Mouse (Mus musculus) forebrain, embryonic 13.5 days (tissue): ENCODE results near the gene Egln1. TPM values are rescaled to one million over a fixed set of nuclear protein-coding genes. Genes with fewer than 3 reads are reported as not detected.

Experiments
- ATAC-seq: fragments of 200-750 bp; cut with Nextera tagmentation; 2 replicates; pipeline ENCODE4 v1.8.0; 2017
- H3K27ac ChIP-seq: fragments of 300-500 bp; sonication (generic); 2 replicates; pipeline ENCODE4 v1.5.1; 2015; ENCODE audit warnings: inconsistent platforms, mild to moderate bottlenecking, moderate library complexity
- H3K27me3 ChIP-seq: fragments of 300-500 bp; sonication (generic); 2 replicates; pipeline ENCODE4 v1.6.1; 2015; ENCODE audit warnings: mild to moderate bottlenecking, inconsistent platforms
- H3K36me3 ChIP-seq: fragments of 300-500 bp; sonication (generic); 2 replicates; pipeline ENCODE4 v1.6.1; 2015; ENCODE audit warnings: mild to moderate bottlenecking, inconsistent platforms; ENCODE audit not compliant: poor library complexity, severe bottlenecking
- H3K4me1 ChIP-seq: fragments of 300-500 bp; sonication (generic); 2 replicates; pipeline ENCODE4 v1.6.1; 2015; ENCODE audit warnings: inconsistent platforms
- H3K4me2 ChIP-seq: fragments of 300-500 bp; sonication (generic); 2 replicates; pipeline ENCODE4 v1.6.1; 2015; ENCODE audit warnings: inconsistent platforms, mild to moderate bottlenecking, moderate library complexity
- H3K4me3 ChIP-seq: fragments of 300-500 bp; sonication (generic); 2 replicates; pipeline ENCODE4 v1.5.1; 2015; ENCODE audit warnings: mild to moderate bottlenecking, inconsistent platforms
- H3K9ac ChIP-seq: fragments of 300-500 bp; sonication (generic); 2 replicates; pipeline ENCODE4 v1.6.1; 2015; ENCODE audit warnings: mild to moderate bottlenecking, inconsistent platforms
- H3K9me3 ChIP-seq: fragments of 300-500 bp; sonication (generic); replicated peaks from 2 replicates; pipeline ENCODE4 v1.6.1; 2016; ENCODE audit warnings: inconsistent platforms
- WGBS: fragments of 180-500 bp; shearing (Covaris S2); methylation state at CpG from one replicate; pipeline ENCODE4 v1.1.7; 2015; 5-methylcytosine and 5-hydroxymethylcytosine counted together
- polyA plus RNA-seq: library from polyadenylated mRNA; unstranded; fragments of >200 nt; fragmentation: Nextera tagmentation; extraction: Ambion mirVana; gene quantifications from 2 replicates; pipeline ENCODE4 v1.2.1, GENCODE M21; 2015

Egln1 gene
- polyA plus RNA-seq, 1 experiment from 2014 or later = 18.0 TPM

- Histone ChIP-seq H3K4me2 (no peak overlapping the region), H3K4me3 (no peak overlapping the region), H3K4me1 (peaks cover 9% of the 10 kb centered on the region; the same call in 1 of the 2 replicates), H3K9me3 (no peaks in the 10 kb centered on the region), H3K27ac (no peak overlapping the region), H3K36me3 (no peaks in the 10 kb centered on the region), H3K27me3 (no peaks in the 10 kb centered on the region), H3K9ac (no peak overlapping the region)
- WGBS = 96% methylated on average over 5 of the region's 5 CpGs
- ATAC-seq = no peak
Measured at GRCm38 (mm10) chr8:124963246-124963645, 14.1 kb upstream of the Egln1 start.

- Histone ChIP-seq H3K36me3 (no peaks in the 10 kb centered on the region), H3K9me3 (no peaks in the 10 kb centered on the region), H3K9ac (no peak overlapping the region), H3K4me2 (no peak overlapping the region), H3K4me3 (no peak overlapping the region), H3K27me3 (no peaks in the 10 kb centered on the region), H3K4me1 (peaks cover 9% of the 10 kb centered on the region; the same call in 1 of the 2 replicates), H3K27ac (no peak overlapping the region; the same call in 1 of the 2 replicates)
- 18% methylated on average over 8 of the region's 8 CpGs for WGBS
- no peak for ATAC-seq
Measured at GRCm38 (mm10) chr8:124960226-124960880, 11.2 kb upstream of the Egln1 start.

- WGBS = 69% methylated on average over 8 of the region's 8 CpGs
- Histone ChIP-seq H3K9ac (no peak overlapping the region), H3K36me3 (no peaks in the 10 kb centered on the region), H3K9me3 (no peaks in the 10 kb centered on the region), H3K27ac (no peak overlapping the region), H3K4me3 (no peak overlapping the region), H3K4me2 (no peak overlapping the region), H3K27me3 (no peaks in the 10 kb centered on the region), H3K4me1 (peaks cover 9% of the 10 kb centered on the region; the same call in 1 of the 2 replicates)
- no peak for ATAC-seq
Measured at GRCm38 (mm10) chr8:124959462-124960225, 10.5 kb upstream of the Egln1 start.

GRCm38 (mm10) chr8:124954572-124955082 lies 5.5 kb upstream of the Egln1 start:
- H3K9me3 ChIP-seq = no peaks in the 10 kb centered on the region
- H3K27me3 ChIP-seq = no peaks in the 10 kb centered on the region
- H3K27ac ChIP-seq = no peak overlapping the region
- H3K4me1 ChIP-seq = peaks cover 14% of the 10 kb centered on the region
- H3K4me2 ChIP-seq = no peak overlapping the region
- H3K4me3 ChIP-seq = no peak overlapping the region
- ATAC-seq = no peak
- no peak overlapping the region for H3K9ac ChIP-seq
- H3K36me3 ChIP-seq = no peaks in the 10 kb centered on the region
- WGBS = 83% methylated on average over 8 of the region's 8 CpGs

- no peak for ATAC-seq
- WGBS = 88% methylated on average over 7 of the region's 7 CpGs
- Histone ChIP-seq H3K27me3 (no peaks in the 10 kb centered on the region), H3K27ac (no peak overlapping the region), H3K4me3 (no peak overlapping the region), H3K9me3 (no peaks in the 10 kb centered on the region), H3K9ac (no peak overlapping the region), H3K36me3 (no peaks in the 10 kb centered on the region), H3K4me1 (peaks cover 14% of the 10 kb centered on the region), H3K4me2 (no peak overlapping the region)
Measured at GRCm38 (mm10) chr8:124953188-124953587, 4.1 kb upstream of the Egln1 start.

GRCm38 (mm10) chr8:124950865-124951264 lies 1.7 kb upstream of the Egln1 start:
- Histone ChIP-seq H3K4me2 (peak overlapping the region; percentile 88), H3K9me3 (no peaks in the 10 kb centered on the region), H3K27ac (no peak overlapping the region; the same call in 1 of the 2 replicates), H3K4me1 (peaks cover 30% of the 10 kb centered on the region), H3K9ac (peak overlapping the region; percentile 99), H3K27me3 (no peaks in the 10 kb centered on the region), H3K36me3 (no peaks in the 10 kb centered on the region), H3K4me3 (peak overlapping the region; percentile 96)
- WGBS = 76% methylated on average over 2 of the region's 2 CpGs
- ATAC-seq = no peak

- WGBS = 32% methylated on average over 10 of the region's 10 CpGs
- H3K4me3 ChIP-seq = peak overlapping the region; percentile 96
- H3K27ac ChIP-seq = peak overlapping the region; percentile 97
- no peaks in the 10 kb centered on the region for H3K36me3 ChIP-seq
- ATAC-seq = 0 out of 2 replicates have a peak, but pooled peaks have one; percentile 14
- H3K9ac ChIP-seq = peak overlapping the region; percentile 99
- H3K4me2 ChIP-seq = peak overlapping the region; percentile 88
- peaks cover 38% of the 10 kb centered on the region for H3K4me1 ChIP-seq
- H3K9me3 ChIP-seq = no peaks in the 10 kb centered on the region
- no peaks in the 10 kb centered on the region for H3K27me3 ChIP-seq
Measured at GRCm38 (mm10) chr8:124950069-124950456, 939 bp upstream of the Egln1 start.

- Histone ChIP-seq H3K27me3 (no peaks in the 10 kb centered on the region), H3K4me1 (peaks cover 49% of the 10 kb centered on the region), H3K27ac (peak overlapping the region; percentile 97), H3K9me3 (no peaks in the 10 kb centered on the region), H3K4me3 (peak overlapping the region; percentile 96), H3K9ac (peak overlapping the region; percentile 99), H3K4me2 (peak overlapping the region; percentile 88), H3K36me3 (peaks cover 4% of the 10 kb centered on the region; the same call in 1 of the 2 replicates)
- under 1% methylated on average over 48 of the region's 62 CpGs for WGBS
- ATAC-seq = peak; percentile 25
Measured at GRCm38 (mm10) chr8:124948733-124949111, 402 bp downstream of the Egln1 start.

GRCm38 (mm10) chr8:124947865-124948732 lies 1.0 kb downstream of the Egln1 start:
- peak overlapping the region; percentile 97 for H3K27ac ChIP-seq
- H3K4me1 ChIP-seq = peaks cover 55% of the 10 kb centered on the region
- no peaks in the 10 kb centered on the region for H3K27me3 ChIP-seq
- H3K9ac ChIP-seq = peak overlapping the region; percentile 99
- no peaks in the 10 kb centered on the region for H3K9me3 ChIP-seq
- peak; percentile 46 for ATAC-seq
- under 1% methylated on average over 58 of the region's 67 CpGs for WGBS
- H3K4me2 ChIP-seq = peak overlapping the region; percentile 88
- H3K36me3 ChIP-seq = peaks cover 4% of the 10 kb centered on the region; the same call in 1 of the 2 replicates
- peak overlapping the region; percentile 96 for H3K4me3 ChIP-seq

- Histone ChIP-seq H3K36me3 (peaks cover 25% of the 10 kb centered on the region), H3K4me3 (no peak overlapping the region), H3K27ac (no peak overlapping the region), H3K4me2 (no peak overlapping the region), H3K9ac (no peak overlapping the region), H3K27me3 (no peaks in the 10 kb centered on the region), H3K4me1 (peaks cover 44% of the 10 kb centered on the region), H3K9me3 (no peaks in the 10 kb centered on the region)
- WGBS = 80% methylated on average over 7 of the region's 7 CpGs
- no peak for ATAC-seq
Measured at GRCm38 (mm10) chr8:124944406-124944805, 4.7 kb downstream of the Egln1 start.

GRCm38 (mm10) chr8:124943801-124944200 lies 5.3 kb downstream of the Egln1 start:
- H3K27ac ChIP-seq = no peak overlapping the region
- no peak overlapping the region for H3K9ac ChIP-seq
- H3K9me3 ChIP-seq = no peaks in the 10 kb centered on the region
- H3K4me2 ChIP-seq = no peak overlapping the region
- H3K4me1 ChIP-seq = peaks cover 44% of the 10 kb centered on the region
- peaks cover 31% of the 10 kb centered on the region for H3K36me3 ChIP-seq
- H3K27me3 ChIP-seq = no peaks in the 10 kb centered on the region
- 83% methylated on average over 6 of the region's 6 CpGs for WGBS
- no peak overlapping the region for H3K4me3 ChIP-seq
- no peak for ATAC-seq
